Comparison of ENCODE assay signal across 8 mouse cellular contexts in the genomic region with DNA sequence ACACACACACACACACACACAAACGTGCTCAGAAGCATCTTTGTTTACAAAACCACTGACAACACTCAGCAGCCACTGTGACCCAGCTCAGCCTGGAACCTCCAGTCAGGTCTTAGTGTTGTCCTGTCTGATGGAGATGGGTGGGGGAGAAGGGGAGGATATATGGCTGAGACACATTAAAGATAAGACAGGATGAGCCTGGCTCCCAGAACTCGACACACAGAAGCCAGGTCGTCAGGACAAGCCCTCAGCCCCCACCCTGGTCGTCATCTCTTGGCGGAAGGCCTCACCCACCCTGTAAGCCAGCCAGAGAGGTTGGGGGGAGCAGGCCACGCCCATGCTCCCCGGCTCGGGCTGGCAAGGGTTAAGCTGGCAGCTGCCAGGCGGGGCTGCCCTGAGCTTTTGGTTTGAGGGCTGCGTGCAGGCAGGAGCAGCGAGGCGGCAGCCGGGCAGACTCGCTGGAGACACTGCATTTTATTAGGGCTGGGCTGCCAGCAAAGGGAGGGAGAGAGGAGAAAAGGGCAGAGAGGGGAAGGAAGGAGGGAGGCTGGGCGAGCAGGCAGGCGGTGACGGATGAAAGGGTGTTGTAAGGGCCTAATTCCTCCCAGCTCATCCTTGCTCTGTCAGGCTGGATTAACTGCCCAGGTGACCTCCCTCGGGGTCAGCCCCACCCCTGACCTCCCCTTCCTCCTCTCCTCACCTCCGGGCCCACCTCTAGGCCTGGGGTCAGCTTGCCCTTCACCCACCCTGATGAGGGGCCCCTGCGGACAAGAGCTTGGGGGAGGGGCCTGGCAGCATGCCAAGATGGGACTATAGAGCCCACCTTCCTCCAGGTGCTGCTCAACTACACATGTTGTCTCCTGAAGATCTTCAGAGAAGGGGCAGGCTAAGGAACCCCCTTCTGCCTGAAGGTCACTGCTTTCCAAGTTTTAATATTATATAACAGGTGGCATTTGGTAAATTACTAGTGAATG. TPM values are rescaled to one million over a fixed set of nuclear protein-coding genes. Genes with fewer than 3 reads are reported as not detected.
A peak's percentile ranks its signal among the peaks of the same experiment; 100 is the strongest.
DNase-seq lines count a peak whose midpoint lies in the region; ATAC-seq and TF ChIP-seq lines count a peak whose summit lies in the region.

No protein-coding gene starts in this region.

- no peaks in the 10 kb centered on the region for H3K9me3 ChIP-seq in lung, embryonic 14.5 days (ENCODE audit: low read depth, low read length)
- H3K9me3 ChIP-seq in hindbrain, embryonic 13.5 days, result no peaks in the 10 kb centered on the region
- no peaks in the 10 kb centered on the region for H3K9me3 ChIP-seq in midbrain, embryonic 15.5 days

- WGBS in lung, embryonic 14.5 days, result 2% methylated on average over 20 of the region's 20 CpGs
- 3% methylated on average over 20 of the region's 20 CpGs for WGBS in hindbrain, embryonic 13.5 days
- 2% methylated on average over 20 of the region's 20 CpGs for WGBS in midbrain, embryonic 15.5 days
- WGBS in kidney, adult 2 months, result 10% methylated on average over 20 of the region's 20 CpGs

- H3K36me3 ChIP-seq in lung, embryonic 14.5 days (ENCODE audit: insufficient read depth), result no peaks in the 10 kb centered on the region
- H3K36me3 ChIP-seq in hindbrain, embryonic 13.5 days, result no peaks in the 10 kb centered on the region
- H3K36me3 ChIP-seq in midbrain, embryonic 15.5 days (replicated peaks), result no peaks in the 10 kb centered on the region
- H3K36me3 ChIP-seq in kidney, adult 2 months (ENCODE audit: control insufficient read depth, insufficient read depth, low read length), result no peaks in the 10 kb centered on the region

- TF ChIP-seq CTCF in lung, embryonic 14.5 days (IDR thresholded peaks at IDR 0.05; ENCODE audit: low read depth), result 0 out of 2 replicates have a peak, but pooled peaks have one; percentile 5
- no peak for TF ChIP-seq CTCF in kidney, adult 2 months (conservative IDR thresholded peaks at IDR 0.05; ENCODE audit: insufficient read depth, insufficient read length, low read depth, low read length)

- peak overlapping the region; percentile 46 for H3K4me2 ChIP-seq in lung, embryonic 14.5 days
- H3K4me2 ChIP-seq in hindbrain, embryonic 13.5 days, result peak overlapping the region; percentile 36
- peak overlapping the region; percentile 44 for H3K4me2 ChIP-seq in midbrain, embryonic 15.5 days

- no peak overlapping the region for H3K4me3 ChIP-seq in lung, embryonic 14.5 days (ENCODE audit: low read depth, low read length)
- peak overlapping the region; percentile 12; the same call in 1 of the 2 replicates for H3K4me3 ChIP-seq in hindbrain, embryonic 13.5 days
- H3K4me3 ChIP-seq in midbrain, embryonic 15.5 days, result peak overlapping the region; percentile 1; the same call in 1 of the 2 replicates
- no peak overlapping the region for H3K4me3 ChIP-seq in kidney, adult 2 months (ENCODE audit: insufficient read depth, low read depth, low read length)

- H3K27me3 ChIP-seq in lung, embryonic 14.5 days (ENCODE audit: insufficient read depth, low read length), result peaks cover 33% of the 10 kb centered on the region
- H3K27me3 ChIP-seq in hindbrain, embryonic 13.5 days, result peaks cover 89% of the 10 kb centered on the region
- H3K27me3 ChIP-seq in midbrain, embryonic 15.5 days (replicated peaks), result peaks cover 48% of the 10 kb centered on the region
- no peaks in the 10 kb centered on the region for H3K27me3 ChIP-seq in kidney, adult 2 months (replicated peaks; ENCODE audit: control insufficient read depth, insufficient read depth, low read length)

- intact Hi-C loops in left cerebral cortex, postnatal 10 days (cut with DNase I), result no loop called here

- no peak overlapping the region for H3K9ac ChIP-seq in lung, embryonic 14.5 days
- H3K9ac ChIP-seq in hindbrain, embryonic 13.5 days, result peak overlapping the region; percentile 51
- peak overlapping the region; percentile 5; the same call in 1 of the 2 replicates for H3K9ac ChIP-seq in midbrain, embryonic 15.5 days

- 0 out of 2 replicates have a peak, but pooled peaks cover 7% of the 10 kb centered on the region for H3K4me1 ChIP-seq in lung, embryonic 14.5 days (ENCODE audit: insufficient read depth)
- peaks cover 19% of the 10 kb centered on the region for H3K4me1 ChIP-seq in hindbrain, embryonic 13.5 days (replicated peaks)
- H3K4me1 ChIP-seq in midbrain, embryonic 15.5 days, result peaks cover 11% of the 10 kb centered on the region
- H3K4me1 ChIP-seq in kidney, adult 2 months (ENCODE audit: control insufficient read depth, insufficient read depth, low read length), result no peaks in the 10 kb centered on the region

- ATAC-seq in lung, embryonic 14.5 days (ENCODE audit: insufficient read depth), result peak; percentile 22; the same call in 1 of the 2 replicates
- peak; percentile 71 for ATAC-seq in hindbrain, embryonic 13.5 days (ENCODE audit: low FRiP score)
- ATAC-seq in midbrain, embryonic 15.5 days (replicated peaks), result peak; percentile 66; the same call in 1 of the 2 replicates
- no peak for ATAC-seq in megakaryocyte-erythroid progenitor cell, adult 5-6 weeks (replicated peaks; ENCODE audit: low FRiP score, low TSS enrichment, poor library complexity, severe bottlenecking)

- no peak for TF ChIP-seq POLR2A in kidney, adult 2 months (IDR thresholded peaks at IDR 0.05; ENCODE audit: low read depth, low read length)

- peak; percentile 77 for DNase-seq in lung, embryonic 14.5 days
- no peak for DNase-seq in lung, postnatal 36 days
- DNase-seq in embryo, embryonic 10.5 days (ENCODE audit: low spot score), result peak; percentile 66
- DNase-seq in left cerebral cortex, postnatal 10 days (ENCODE audit: extremely low spot score in 1 of 2, low spot score in 2 of 2), result no peak
- DNase-seq in kidney, adult 2 months, result no peak

- no peak overlapping the region for H3K27ac ChIP-seq in lung, embryonic 14.5 days (ENCODE audit: low read depth)
- H3K27ac ChIP-seq in hindbrain, embryonic 13.5 days, result no peak overlapping the region
- H3K27ac ChIP-seq in midbrain, embryonic 15.5 days, result no peak overlapping the region
- H3K27ac ChIP-seq in kidney, adult 2 months (ENCODE audit: insufficient read depth, low read depth, low read length), result no peak overlapping the region

RNA-seq across cellular contexts. Expression of gene Dlx3, which starts 6.6 kb away (rescaled TPM):
- 0.11 and 0.18 TPM in 2 replicates for polyA plus RNA-seq in lung, embryonic 14.5 days (2014; fragmentation: Nextera tagmentation; extraction: Ambion mirVana)
- 0.44 and 0.49 TPM in 2 replicates for polyA plus RNA-seq in hindbrain, embryonic 13.5 days (2015; fragmentation: Nextera tagmentation; extraction: Ambion mirVana)
- 0.17 and 0.20 TPM in 2 replicates for polyA plus RNA-seq in midbrain, embryonic 15.5 days (2015; fragmentation: Nextera tagmentation; extraction: Ambion mirVana)
- total RNA-seq in megakaryocyte-erythroid progenitor cell, adult 5-6 weeks (2014; fragmentation: Nextera tagmentation), result not detected in 2 replicates
- total RNA-seq in megakaryocyte-erythroid progenitor cell, adult 5-6 weeks (2017), result not detected in 2 replicates
- total RNA-seq in left cerebral cortex, postnatal 10 days (2021), result not detected
- polyA plus RNA-seq in kidney, adult 2 months (2012; rRNA removed), result 0.05 and 0.10 TPM in 2 replicates

RNA-seq across cellular contexts. Expression of gene Dlx4, which starts 19.5 kb away (rescaled TPM):
- polyA plus RNA-seq in lung, embryonic 14.5 days (2014; fragmentation: Nextera tagmentation; extraction: Ambion mirVana), result 0.31 and 0.57 TPM in 2 replicates
- polyA plus RNA-seq in hindbrain, embryonic 13.5 days (2015; fragmentation: Nextera tagmentation; extraction: Ambion mirVana), result 0.17 TPM in 1 of 2 replicates, not detected in the other
- polyA plus RNA-seq in midbrain, embryonic 15.5 days (2015; fragmentation: Nextera tagmentation; extraction: Ambion mirVana), result not detected in 2 replicates
- not detected in 2 replicates for total RNA-seq in megakaryocyte-erythroid progenitor cell, adult 5-6 weeks (2014; fragmentation: Nextera tagmentation)
- not detected in 2 replicates for total RNA-seq in megakaryocyte-erythroid progenitor cell, adult 5-6 weeks (2017)
- not detected for total RNA-seq in left cerebral cortex, postnatal 10 days (2021)
- 0.07 TPM in 1 of 2 replicates, not detected in the other for polyA plus RNA-seq in kidney, adult 2 months (2012; rRNA removed)

RNA-seq across cellular contexts. Expression of gene Itga3, which starts 50.0 kb away (rescaled TPM):
- 27.1 and 28.4 TPM in 2 replicates for polyA plus RNA-seq in lung, embryonic 14.5 days (2014; fragmentation: Nextera tagmentation; extraction: Ambion mirVana)
- polyA plus RNA-seq in hindbrain, embryonic 13.5 days (2015; fragmentation: Nextera tagmentation; extraction: Ambion mirVana), result 10.3 and 11.4 TPM in 2 replicates
- 17.2 and 17.4 TPM in 2 replicates for polyA plus RNA-seq in midbrain, embryonic 15.5 days (2015; fragmentation: Nextera tagmentation; extraction: Ambion mirVana)
- total RNA-seq in megakaryocyte-erythroid progenitor cell, adult 5-6 weeks (2014; fragmentation: Nextera tagmentation), result not detected in 2 replicates
- 0.28 TPM in 1 of 2 replicates, not detected in the other for total RNA-seq in megakaryocyte-erythroid progenitor cell, adult 5-6 weeks (2017)
- total RNA-seq in left cerebral cortex, postnatal 10 days (2021), result 10 to 100 TPM; 13.6 to 16.2 TPM
- polyA plus RNA-seq in kidney, adult 2 months (2012; rRNA removed), result 48.2 and 55.4 TPM in 2 replicates

Comparison
In these comparisons a context has a peak if more than half of its experiments do, and no peak if none do; other contexts are left out.
1. DNase-seq: peak in lung, embryonic 14.5 days (single experiment) and embryo, embryonic 10.5 days (single experiment); none in lung, postnatal 36 days (single experiment), left cerebral cortex, postnatal 10 days (0 of 2) and kidney, adult 2 months (single experiment).
2. H3K4me3 ChIP-seq: peak in hindbrain, embryonic 13.5 days (single experiment) and midbrain, embryonic 15.5 days (single experiment); none in lung, embryonic 14.5 days (single experiment) and kidney, adult 2 months (single experiment).
3. Peak in every context shown above with its lines, with median percentiles within 50 percentile points of each other: H3K4me2 ChIP-seq.